Mouse (Mus musculus): ENCODE data around the gene Cfap43. TPM values are rescaled to one million over a fixed set of nuclear protein-coding genes. Genes with fewer than 3 reads are reported as not detected.
A peak's percentile ranks its signal among the peaks of the same experiment; 100 is the strongest.

Gene Cfap43
- polyA plus RNA-seq, 1 experiment, result 0.20 TPM

DNA sequence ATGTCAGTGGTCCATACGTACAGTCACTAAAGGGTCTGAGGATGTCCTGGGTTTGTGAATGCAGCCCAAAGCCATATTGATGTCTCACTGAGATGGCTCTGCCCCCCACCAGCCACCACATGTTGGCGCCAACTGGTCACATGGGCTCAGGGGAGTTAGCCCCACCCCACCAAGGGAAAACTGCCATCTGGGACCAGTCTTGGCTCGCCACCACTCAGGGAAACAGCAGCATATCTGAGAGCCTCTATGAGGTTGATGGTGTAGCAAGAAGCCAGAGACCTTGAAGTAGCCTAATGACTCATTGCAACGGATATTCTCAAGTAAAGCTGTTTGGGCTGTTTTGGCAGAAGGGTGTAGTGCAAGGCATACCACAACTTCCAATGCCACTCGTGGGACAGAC, 95.1 kb downstream of the Cfap43 start:
- WGBS, result 89% methylated on average over 5 of the region's 5 CpGs
- no peak overlapping the region for H3K27ac ChIP-seq (ENCODE audit: control insufficient read depth, insufficient read depth, low read length)
- H3K4me1 ChIP-seq (replicated peaks; ENCODE audit: control insufficient read depth, insufficient read depth, low read length), result peaks cover 8% of the 10 kb centered on the region
- TF ChIP-seq POLR2A (IDR thresholded peaks at IDR 0.05; ENCODE audit: control insufficient read depth, extremely low read depth, insufficient read depth, low read length, poor library complexity) (no peak), CTCF (IDR thresholded peaks at IDR 0.05; ENCODE audit: borderline replicate concordance, control insufficient read depth, extremely low read depth, insufficient read depth, low read length, poor library complexity) (no peak)
- no peaks in the 10 kb centered on the region for H3K36me3 ChIP-seq (ENCODE audit: control insufficient read depth, insufficient read depth, low read length)
- H3K27me3 ChIP-seq (ENCODE audit: control insufficient read depth, insufficient read depth, low read length), result no peaks in the 10 kb centered on the region
- no peak overlapping the region for H3K4me3 ChIP-seq (ENCODE audit: control insufficient read depth, insufficient read depth, low read length)
- no peak for DNase-seq

- H3K36me3 ChIP-seq (ENCODE audit: control insufficient read depth, insufficient read depth, low read length), result no peaks in the 10 kb centered on the region
- H3K27ac ChIP-seq (ENCODE audit: control insufficient read depth, insufficient read depth, low read length), result no peak overlapping the region
- peaks cover 4% of the 10 kb centered on the region; the same call in 1 of the 2 replicates for H3K4me1 ChIP-seq (replicated peaks; ENCODE audit: control insufficient read depth, insufficient read depth, low read length)
- H3K4me3 ChIP-seq (ENCODE audit: control insufficient read depth, insufficient read depth, low read length), result no peak overlapping the region
- H3K27me3 ChIP-seq (ENCODE audit: control insufficient read depth, insufficient read depth, low read length), result no peaks in the 10 kb centered on the region
- DNase-seq, result no peak
- TF ChIP-seq POLR2A (IDR thresholded peaks at IDR 0.05; ENCODE audit: control insufficient read depth, extremely low read depth, insufficient read depth, low read length, poor library complexity), result no peak
- WGBS, result 26% methylated on average over 8 of the region's 8 CpGs
These were observed 96.8 kb downstream of the Cfap43 start for GRCm38 (mm10) chr19:47822143-47822796.

DNA sequence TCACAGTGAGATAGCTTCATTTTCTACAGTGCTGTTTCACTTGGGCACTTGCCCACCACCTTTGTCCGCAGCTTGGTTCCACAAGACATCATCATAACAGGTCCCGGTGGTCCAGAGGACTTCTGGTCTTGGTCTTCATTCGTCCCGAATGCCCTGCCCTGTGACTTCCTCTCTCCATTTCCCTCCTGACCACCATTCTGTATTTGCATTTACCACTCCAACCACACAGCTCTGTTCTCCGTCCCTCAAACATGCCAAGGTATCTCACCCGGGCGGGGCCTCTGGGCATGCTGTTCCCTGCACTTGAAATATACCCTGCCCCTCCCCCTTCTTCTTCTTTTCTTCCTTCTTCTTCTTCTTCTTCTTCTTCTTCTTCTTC, 97.6 kb downstream of the Cfap43 start:
- no peaks in the 10 kb centered on the region for H3K27me3 ChIP-seq (ENCODE audit: control insufficient read depth, insufficient read depth, low read length)
- no peak overlapping the region for H3K4me3 ChIP-seq (ENCODE audit: control insufficient read depth, insufficient read depth, low read length)
- H3K36me3 ChIP-seq (ENCODE audit: control insufficient read depth, insufficient read depth, low read length), result no peaks in the 10 kb centered on the region
- no peak overlapping the region for H3K27ac ChIP-seq (ENCODE audit: control insufficient read depth, insufficient read depth, low read length)
- H3K4me1 ChIP-seq (replicated peaks; ENCODE audit: control insufficient read depth, insufficient read depth, low read length), result peaks cover 4% of the 10 kb centered on the region; the same call in 1 of the 2 replicates
- no peak for TF ChIP-seq CTCF (IDR thresholded peaks at IDR 0.05; ENCODE audit: borderline replicate concordance, control insufficient read depth, extremely low read depth, insufficient read depth, low read length, poor library complexity)
- TF ChIP-seq POLR2A (IDR thresholded peaks at IDR 0.05; ENCODE audit: control insufficient read depth, extremely low read depth, insufficient read depth, low read length, poor library complexity), result no peak
- 11% methylated on average over 7 of the region's 7 CpGs for WGBS
- DNase-seq, result no peak

GRCm38 (mm10) chr19:47820832-47821493, 98.1 kb downstream of the Cfap43 start:
- WGBS, result 18% methylated on average over 8 of the region's 9 CpGs
- no peaks in the 10 kb centered on the region for H3K27me3 ChIP-seq (ENCODE audit: control insufficient read depth, insufficient read depth, low read length)
- peaks cover 4% of the 10 kb centered on the region; the same call in 1 of the 2 replicates for H3K4me1 ChIP-seq (replicated peaks; ENCODE audit: control insufficient read depth, insufficient read depth, low read length)
- H3K36me3 ChIP-seq (ENCODE audit: control insufficient read depth, insufficient read depth, low read length), result no peaks in the 10 kb centered on the region
- H3K27ac ChIP-seq (ENCODE audit: control insufficient read depth, insufficient read depth, low read length), result no peak overlapping the region
- H3K4me3 ChIP-seq (ENCODE audit: control insufficient read depth, insufficient read depth, low read length), result no peak overlapping the region
- no peak for TF ChIP-seq POLR2A (IDR thresholded peaks at IDR 0.05; ENCODE audit: control insufficient read depth, extremely low read depth, insufficient read depth, low read length, poor library complexity)
- no peak for TF ChIP-seq CTCF (IDR thresholded peaks at IDR 0.05; ENCODE audit: borderline replicate concordance, control insufficient read depth, extremely low read depth, insufficient read depth, low read length, poor library complexity)
- peak; percentile 63 for DNase-seq

GRCm38 (mm10) chr19:47817692-47818091, 101.4 kb downstream of the Cfap43 start:
- H3K4me3 ChIP-seq (ENCODE audit: control insufficient read depth, insufficient read depth, low read length), result no peak overlapping the region
- H3K4me1 ChIP-seq (replicated peaks; ENCODE audit: control insufficient read depth, insufficient read depth, low read length), result peaks cover 4% of the 10 kb centered on the region; the same call in 1 of the 2 replicates
- no peaks in the 10 kb centered on the region for H3K27me3 ChIP-seq (ENCODE audit: control insufficient read depth, insufficient read depth, low read length)
- TF ChIP-seq POLR2A (IDR thresholded peaks at IDR 0.05; ENCODE audit: control insufficient read depth, extremely low read depth, insufficient read depth, low read length, poor library complexity) (no peak), CTCF (IDR thresholded peaks at IDR 0.05; ENCODE audit: borderline replicate concordance, control insufficient read depth, extremely low read depth, insufficient read depth, low read length, poor library complexity) (no peak)
- WGBS, result 16% methylated on average over 9 of the region's 9 CpGs
- DNase-seq, result no peak
- no peak overlapping the region for H3K27ac ChIP-seq (ENCODE audit: control insufficient read depth, insufficient read depth, low read length)
- H3K36me3 ChIP-seq (ENCODE audit: control insufficient read depth, insufficient read depth, low read length), result no peaks in the 10 kb centered on the region

DNA sequence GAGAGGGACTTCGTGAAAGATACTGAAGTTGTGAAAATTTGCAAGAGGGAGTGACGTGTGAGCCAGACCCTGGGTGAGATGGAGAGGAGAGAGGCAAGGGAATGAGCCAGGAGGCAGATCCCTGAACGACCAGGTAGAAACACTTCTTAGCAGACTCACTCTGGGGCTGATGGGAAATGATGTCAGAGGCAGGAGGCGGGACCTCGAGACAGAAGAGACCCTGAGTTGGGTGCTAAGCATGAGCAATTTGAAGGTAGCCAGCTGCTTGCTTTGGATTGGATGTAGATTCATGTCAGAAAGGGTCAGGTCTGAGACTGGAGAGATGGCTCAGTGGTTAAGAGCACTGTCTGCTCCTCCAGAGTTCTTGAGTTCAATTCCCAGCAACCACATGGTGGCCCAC, 104.4 kb downstream of the Cfap43 start:
- 92% methylated on average over 5 of the region's 5 CpGs for whole genome bisulfite sequencing
- no peaks in the 10 kb centered on the region for H3K27me3 ChIP-seq (ENCODE audit: control insufficient read depth, insufficient read depth, low read length)
- H3K4me1 ChIP-seq (replicated peaks; ENCODE audit: control insufficient read depth, insufficient read depth, low read length), result no peaks in the 10 kb centered on the region
- H3K4me3 ChIP-seq (ENCODE audit: control insufficient read depth, insufficient read depth, low read length), result no peak overlapping the region
- no peak overlapping the region for H3K27ac ChIP-seq (ENCODE audit: control insufficient read depth, insufficient read depth, low read length)
- H3K36me3 ChIP-seq (ENCODE audit: control insufficient read depth, insufficient read depth, low read length), result no peaks in the 10 kb centered on the region
- no peak for DNase-seq
- TF ChIP-seq CTCF (IDR thresholded peaks at IDR 0.05; ENCODE audit: borderline replicate concordance, control insufficient read depth, extremely low read depth, insufficient read depth, low read length, poor library complexity) (no peak), POLR2A (IDR thresholded peaks at IDR 0.05; ENCODE audit: control insufficient read depth, extremely low read depth, insufficient read depth, low read length, poor library complexity) (no peak)

Data from thymus, adult 2 months (tissue).